Mouse (Mus musculus) stomach, embryonic 16.5 days (tissue): Measurements from ENCODE around the gene Gm49721. TPM values are rescaled to one million over a fixed set of nuclear protein-coding genes. Genes with fewer than 3 reads are reported as not detected.
"Not testable (repeated sequence)": the region's sequence is repeated elsewhere in the genome, so short reads cannot be mapped to it uniquely, and the experiment has no call there.

Experiments
- ATAC-seq: fragments of 200-750 bp; cut with Nextera tagmentation; 2 replicates; pipeline ENCODE4 v1.8.0; 2017; ENCODE audit warnings: moderate number of reproducible peaks, moderate TSS enrichment; ENCODE audit not compliant: insufficient read depth, low FRiP score
- H3K27ac ChIP-seq: fragments of 300-500 bp; sonication (generic); 2 replicates; pipeline ENCODE4 v1.5.1; 2014; ENCODE audit warnings: low read length
- H3K27me3 ChIP-seq: fragments of 300-500 bp; sonication (generic); 2 replicates; pipeline ENCODE4 v1.6.1; 2014; ENCODE audit warnings: low read length, control low read depth, mixed read lengths; ENCODE audit not compliant: control insufficient read depth, insufficient read depth
- H3K36me3 ChIP-seq: fragments of 300-500 bp; sonication (generic); 2 replicates; pipeline ENCODE4 v1.6.1; 2014; ENCODE audit warnings: low read length; ENCODE audit not compliant: control insufficient read depth, insufficient read depth
- H3K4me1 ChIP-seq: fragments of 300-500 bp; sonication (generic); 2 replicates; pipeline ENCODE4 v1.6.1; 2014; ENCODE audit warnings: low read length, control low read depth, mixed read lengths; ENCODE audit not compliant: control insufficient read depth, insufficient read depth
- H3K4me2 ChIP-seq: fragments of 300-500 bp; sonication (generic); 2 replicates; pipeline ENCODE4 v1.6.1; 2014; ENCODE audit warnings: low read depth, low read length, mixed read lengths
- H3K4me3 ChIP-seq: fragments of 300-500 bp; sonication (generic); replicated peaks from 2 replicates; pipeline ENCODE4 v1.5.1; 2014; ENCODE audit warnings: mild to moderate bottlenecking, low read length
- H3K9ac ChIP-seq: fragments of 300-500 bp; sonication (generic); 2 replicates; pipeline ENCODE4 v1.6.1; 2014; ENCODE audit warnings: low read length
- H3K9me3 ChIP-seq: fragments of 300-500 bp; sonication (generic); replicated peaks from 2 replicates; pipeline ENCODE4 v1.6.1; 2016; ENCODE audit warnings: low read length, control low read depth; ENCODE audit not compliant: control insufficient read depth
- WGBS: fragments of 180-500 bp; shearing (Covaris S2); extraction: QIAGEN DNeasy Blood & Tissue Kit; methylation state at CpG from one replicate; pipeline ENCODE4 v1.1.7; 2014; 5-methylcytosine and 5-hydroxymethylcytosine counted together
- polyA plus RNA-seq: library from polyadenylated mRNA; unstranded; fragments of >200 nt; fragmentation: Nextera tagmentation; extraction: Ambion mirVana; gene quantifications from 2 replicates; pipeline ENCODE4 v1.2.1, GENCODE M21; 2015

Gm49721 gene
- polyA plus RNA-seq, 1 experiment from 2014 or later: 0.37 TPM

DNA sequence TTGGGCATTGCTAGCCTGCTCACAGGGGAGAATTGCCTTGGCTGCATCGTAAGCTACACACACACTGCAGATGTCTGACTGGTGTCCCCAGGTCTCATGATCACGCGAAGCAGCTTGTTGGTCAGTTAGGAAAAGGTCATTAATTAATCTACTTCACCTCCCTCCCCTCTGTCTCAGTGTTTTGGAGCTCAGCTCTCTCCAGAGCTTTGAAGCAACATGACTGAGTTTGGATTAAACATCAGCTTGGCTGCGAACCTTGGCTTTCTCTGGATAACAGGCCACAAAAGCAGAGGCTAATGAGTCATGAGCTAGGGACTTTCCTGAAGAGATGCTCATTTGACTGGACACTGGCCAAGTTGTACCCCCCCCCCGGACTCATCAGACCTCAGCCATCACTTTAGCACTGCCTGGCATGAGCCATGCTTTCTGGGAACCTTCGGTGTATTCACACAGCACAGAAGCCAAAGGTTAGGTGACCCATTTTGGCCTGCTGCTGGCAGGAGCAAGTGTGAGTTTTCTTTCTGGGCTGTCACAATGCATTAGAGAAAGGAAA lies 52.0 kb downstream of the Gm49721 start:
- H3K27ac ChIP-seq, H3K4me3 ChIP-seq, H3K9me3 ChIP-seq, H3K4me2 ChIP-seq, H3K9ac ChIP-seq, H3K27me3 ChIP-seq, H3K36me3 ChIP-seq, H3K4me1 ChIP-seq, ATAC-seq: not testable (repeated sequence)
- WGBS: 66% methylated on average over 3 of the region's 6 CpGs

DNA sequence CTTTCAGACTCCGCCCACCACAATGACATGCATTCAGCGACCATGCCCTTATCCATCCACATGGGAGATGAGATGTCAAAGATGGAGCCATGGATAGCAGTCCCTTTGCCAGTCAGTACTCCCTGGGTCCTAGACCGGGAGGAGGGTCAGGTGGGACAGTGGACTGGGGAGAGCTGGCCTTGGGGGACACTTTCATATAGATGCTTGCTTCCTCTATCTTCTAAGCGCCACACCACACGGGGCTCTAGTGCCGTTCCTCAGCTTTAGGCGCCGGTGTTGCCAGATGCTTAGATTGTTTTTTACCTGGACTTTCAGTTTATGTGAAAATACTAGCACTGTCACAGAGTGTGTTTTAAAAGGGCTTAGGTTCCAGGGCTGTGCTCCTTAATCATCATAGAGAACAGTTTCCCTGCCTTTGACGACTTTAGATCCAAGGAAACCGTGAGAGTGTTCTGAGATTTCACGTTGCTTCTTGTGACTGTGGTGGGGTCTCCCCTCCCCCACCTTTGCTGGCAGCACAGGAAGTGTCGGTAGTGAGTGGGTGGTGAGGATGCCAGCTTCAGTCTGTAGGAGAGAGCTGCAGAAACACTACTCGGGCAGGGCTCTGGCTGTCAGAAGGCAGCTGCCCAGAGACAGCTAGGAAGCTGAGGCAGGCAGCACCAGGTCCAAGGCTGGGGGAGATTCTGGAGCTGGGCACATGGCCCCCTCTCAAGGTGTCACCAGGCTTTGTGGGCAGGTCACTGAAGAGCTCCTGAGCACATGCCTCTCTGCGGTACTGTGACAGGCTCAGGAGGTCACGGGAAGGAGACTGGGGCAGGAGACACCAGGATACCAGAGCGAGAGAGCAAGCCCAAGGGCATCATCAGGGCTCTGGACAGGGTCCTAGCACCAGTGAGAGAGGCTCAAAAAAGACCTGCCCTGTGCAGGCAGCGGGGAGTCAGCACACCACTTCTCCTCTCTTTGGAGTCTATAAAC lies 54.8 kb downstream of the Gm49721 start:
- H3K27ac ChIP-seq, H3K9ac ChIP-seq, H3K4me1 ChIP-seq, H3K4me3 ChIP-seq, H3K27me3 ChIP-seq, ATAC-seq, H3K9me3 ChIP-seq, H3K36me3 ChIP-seq, H3K4me2 ChIP-seq: not testable (repeated sequence)
- WGBS: 62% methylated on average over 3 of the region's 17 CpGs

DNA sequence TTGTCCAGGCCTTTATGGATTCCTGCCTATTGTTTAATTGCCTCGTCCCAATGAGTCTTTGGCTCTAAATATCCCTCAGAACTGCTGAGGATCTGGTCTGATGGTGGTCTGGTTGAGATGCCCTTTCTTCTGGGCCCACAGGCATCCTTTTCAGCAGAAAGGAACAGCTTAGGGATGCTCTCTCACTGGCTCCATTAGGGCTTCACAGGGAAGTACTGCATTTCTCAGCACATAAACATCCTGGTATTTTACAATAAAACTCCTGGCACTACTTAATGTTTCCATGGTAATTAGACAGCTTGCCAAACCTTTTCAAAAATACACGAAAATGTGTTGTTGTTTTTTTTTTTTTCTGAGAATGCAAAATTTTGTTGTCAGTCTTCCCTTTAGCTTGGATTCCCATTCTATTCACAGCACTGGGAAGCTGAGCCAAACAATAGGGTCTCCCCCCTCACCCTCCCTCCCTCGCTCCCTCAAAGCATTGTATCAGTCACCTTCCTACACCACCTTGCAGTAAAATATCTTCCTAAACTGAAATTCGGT lies 90.4 kb downstream of the Gm49721 start:
- ATAC-seq, H3K27ac ChIP-seq, H3K4me2 ChIP-seq, H3K9ac ChIP-seq, H3K27me3 ChIP-seq, H3K9me3 ChIP-seq, H3K4me3 ChIP-seq, H3K36me3 ChIP-seq, H3K4me1 ChIP-seq: not testable (repeated sequence)
- 74% methylated on average over 2 of the region's 4 CpGs for WGBS

DNA sequence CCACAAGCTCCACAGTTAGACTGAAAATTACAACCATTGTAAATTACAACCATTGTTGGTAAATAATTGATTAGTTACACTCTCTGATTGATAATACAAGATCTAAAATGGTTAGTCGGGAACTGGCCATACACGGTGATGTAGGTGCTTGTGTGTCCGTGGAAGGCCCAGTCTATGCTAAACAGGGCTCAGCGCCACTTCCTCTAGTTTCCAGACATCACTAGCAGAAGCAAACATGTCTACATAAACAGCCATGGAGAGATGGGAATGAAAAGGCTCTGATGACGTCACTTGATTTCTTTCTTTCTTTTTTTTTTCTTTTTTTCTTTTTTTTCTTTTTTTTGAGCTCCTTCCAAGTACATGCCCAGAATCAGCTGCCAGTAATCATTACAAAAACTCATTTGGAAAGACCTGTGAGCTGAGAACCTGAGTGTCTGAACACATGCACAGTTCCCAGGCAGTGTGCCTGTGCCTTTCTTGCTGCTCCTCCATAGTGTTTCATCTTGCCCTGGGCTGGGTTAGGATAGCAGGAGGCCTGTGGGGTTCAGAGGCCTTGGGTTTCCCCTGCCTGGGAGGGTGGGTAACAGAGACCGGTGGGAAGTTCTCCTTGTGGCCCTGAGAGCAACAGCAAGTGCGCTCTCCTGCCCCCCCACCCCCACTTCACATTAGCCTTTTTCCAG lies 91.0 kb downstream of the Gm49721 start:
- H3K9me3 ChIP-seq, H3K9ac ChIP-seq, H3K27me3 ChIP-seq, H3K36me3 ChIP-seq, H3K4me2 ChIP-seq, ATAC-seq, H3K4me3 ChIP-seq, H3K27ac ChIP-seq, H3K4me1 ChIP-seq: not testable (repeated sequence)
- WGBS: 87% methylated on average over 4 of the region's 7 CpGs

DNA sequence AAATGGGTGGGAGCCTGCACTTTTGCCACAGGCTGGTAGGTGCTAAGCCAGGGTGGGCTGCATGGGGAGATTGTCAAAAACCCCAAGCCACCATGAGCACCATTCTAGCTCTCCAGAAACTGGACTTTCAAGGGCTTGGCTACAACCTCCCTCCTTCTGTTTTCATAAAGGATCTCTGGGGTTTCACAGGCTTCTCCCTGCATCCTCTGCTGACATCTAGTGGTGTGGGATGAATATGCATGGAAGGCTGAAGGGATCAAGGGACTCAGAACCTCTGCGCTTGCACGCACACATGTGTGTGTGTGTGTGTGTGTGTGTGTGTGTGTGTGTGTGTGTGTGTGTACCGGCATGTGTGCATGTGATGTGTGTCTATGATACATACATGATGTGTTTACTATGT lies 95.8 kb downstream of the Gm49721 start:
- H3K36me3 ChIP-seq, H3K9me3 ChIP-seq, H3K27me3 ChIP-seq, H3K27ac ChIP-seq, H3K4me3 ChIP-seq, H3K9ac ChIP-seq, H3K4me2 ChIP-seq, H3K4me1 ChIP-seq: not testable (repeated sequence)
- WGBS: 22% methylated on average over 3 of the region's 3 CpGs
- ATAC-seq: peak; percentile 30; the same call in 1 of the 2 replicates

DNA sequence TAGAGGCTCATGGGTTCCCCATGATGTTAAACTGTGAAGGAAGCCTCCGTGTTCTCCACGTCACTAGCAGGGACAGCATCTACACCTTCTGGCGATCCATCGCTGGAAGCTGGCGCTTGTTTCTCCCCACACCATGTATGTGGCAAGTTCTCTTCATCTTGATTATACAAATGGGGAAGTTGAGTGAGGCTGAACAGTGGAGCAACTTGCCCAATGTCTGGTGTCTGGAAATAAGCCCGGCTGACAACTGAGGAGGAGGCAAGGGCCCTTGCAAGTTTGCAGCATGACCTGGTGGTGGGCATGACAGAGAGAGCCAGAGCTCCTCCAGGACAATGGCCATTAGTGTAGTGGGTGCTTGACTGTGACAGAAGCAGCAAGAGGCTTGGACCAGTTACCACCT lies 96.8 kb downstream of the Gm49721 start:
- H3K27me3 ChIP-seq, H3K4me3 ChIP-seq, H3K27ac ChIP-seq, H3K4me2 ChIP-seq, H3K4me1 ChIP-seq, H3K9me3 ChIP-seq, H3K9ac ChIP-seq, ATAC-seq, H3K36me3 ChIP-seq: not testable (repeated sequence)
- WGBS: 84% methylated on average over 5 of the region's 6 CpGs

DNA sequence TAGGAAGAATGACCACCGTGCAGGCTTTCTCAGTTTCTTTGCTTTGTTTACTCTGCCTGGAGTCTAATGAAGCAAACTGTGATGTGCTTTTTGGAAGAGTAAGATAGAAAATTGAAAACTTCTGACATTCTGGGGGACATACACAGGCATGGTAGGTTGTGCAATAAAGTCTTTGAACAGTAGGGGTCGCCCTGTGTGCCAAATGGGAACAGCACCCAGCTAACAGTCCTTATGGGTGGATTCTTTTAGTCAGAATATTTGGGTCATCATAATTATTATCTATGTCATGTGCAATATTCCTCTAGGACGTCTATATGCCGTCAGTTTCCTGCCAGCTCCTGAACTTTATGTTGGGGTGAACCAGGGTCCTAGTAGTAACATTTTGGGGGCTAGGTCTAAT lies 100.9 kb downstream of the Gm49721 start:
- not testable (repeated sequence) for H3K36me3 ChIP-seq, H3K9me3 ChIP-seq, H3K4me2 ChIP-seq, H3K27ac ChIP-seq, H3K9ac ChIP-seq, H3K27me3 ChIP-seq, H3K4me3 ChIP-seq, H3K4me1 ChIP-seq, ATAC-seq
- 0% methylated on average over 1 of the region's 4 CpGs for WGBS

DNA sequence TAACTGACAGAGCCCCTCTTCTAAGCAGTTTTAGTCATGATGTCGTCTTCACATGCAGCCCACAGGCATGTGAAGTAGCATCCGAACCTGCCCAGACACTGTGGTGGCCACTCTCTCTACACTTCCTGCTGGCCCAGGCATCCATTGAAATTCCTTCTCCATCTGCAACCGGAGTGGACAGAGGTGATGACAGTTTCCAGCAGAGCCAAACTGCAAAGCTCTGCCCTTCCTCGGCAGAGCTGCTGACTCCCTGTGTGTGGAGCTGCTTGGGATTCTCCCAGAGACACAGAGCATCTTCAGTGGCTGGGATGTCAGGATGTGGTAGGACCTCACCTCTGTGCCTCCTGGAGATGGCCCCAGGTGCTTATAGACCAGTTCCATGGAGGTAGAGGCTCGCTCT lies 105.8 kb downstream of the Gm49721 start:
- H3K27me3 ChIP-seq, ATAC-seq, H3K4me3 ChIP-seq, H3K36me3 ChIP-seq, H3K4me2 ChIP-seq, H3K9me3 ChIP-seq, H3K9ac ChIP-seq, H3K27ac ChIP-seq, H3K4me1 ChIP-seq: not testable (repeated sequence)
- no CpG with 5 or more reads among the region's 5 CpGs for WGBS
